Mouse (Mus musculus): ENCODE data around the gene Vps45. TPM values are rescaled to one million over a fixed set of nuclear protein-coding genes. Genes with fewer than 3 reads are reported as not detected.
"Not testable (repeated sequence)": the region's sequence is repeated elsewhere in the genome, so short reads cannot be mapped to it uniquely, and the experiment has no call there.

Vps45 gene
- polyA plus RNA-seq, 1 experiment, result 6.1 TPM

GRCm38 (mm10) chr3:95954648-95955173, 103.6 kb downstream of the Vps45 start:
- WGBS, result 90% methylated on average over 12 of the region's 12 CpGs
- not testable (repeated sequence) for DNase-seq (ENCODE audit: low read depth, low spot score)

DNA sequence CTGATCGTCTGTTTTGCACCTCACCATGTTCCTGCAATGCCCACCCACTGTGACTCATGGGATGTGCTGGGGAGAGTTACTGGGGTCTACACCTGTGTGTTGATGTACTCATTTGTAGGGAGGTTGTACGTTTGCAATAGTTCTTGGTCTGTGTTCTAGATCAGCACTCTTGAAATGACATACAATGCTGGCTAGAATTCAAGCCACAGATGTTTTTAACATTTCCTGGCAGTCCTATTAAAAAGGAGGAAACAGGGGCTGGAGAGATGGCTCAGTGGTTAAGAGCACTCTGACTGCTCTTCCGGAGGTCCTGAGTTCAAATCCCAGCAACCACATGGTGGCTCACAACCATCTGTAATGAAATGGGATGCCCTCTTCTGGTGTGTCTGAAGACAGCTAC, 104.7 kb downstream of the Vps45 start:
- no peak for DNase-seq (ENCODE audit: low read depth, low spot score)
- 63% methylated on average over 3 of the region's 3 CpGs for WGBS

GRCm38 (mm10) chr3:95953023-95953422, 105.2 kb downstream of the Vps45 start:
- DNase-seq (ENCODE audit: low read depth, low spot score), result no peak

GRCm38 (mm10) chr3:95951566-95951965, 106.7 kb downstream of the Vps45 start:
- WGBS, result 56% methylated on average over 12 of the region's 12 CpGs
- not testable (repeated sequence) for DNase-seq (ENCODE audit: low read depth, low spot score)

DNA sequence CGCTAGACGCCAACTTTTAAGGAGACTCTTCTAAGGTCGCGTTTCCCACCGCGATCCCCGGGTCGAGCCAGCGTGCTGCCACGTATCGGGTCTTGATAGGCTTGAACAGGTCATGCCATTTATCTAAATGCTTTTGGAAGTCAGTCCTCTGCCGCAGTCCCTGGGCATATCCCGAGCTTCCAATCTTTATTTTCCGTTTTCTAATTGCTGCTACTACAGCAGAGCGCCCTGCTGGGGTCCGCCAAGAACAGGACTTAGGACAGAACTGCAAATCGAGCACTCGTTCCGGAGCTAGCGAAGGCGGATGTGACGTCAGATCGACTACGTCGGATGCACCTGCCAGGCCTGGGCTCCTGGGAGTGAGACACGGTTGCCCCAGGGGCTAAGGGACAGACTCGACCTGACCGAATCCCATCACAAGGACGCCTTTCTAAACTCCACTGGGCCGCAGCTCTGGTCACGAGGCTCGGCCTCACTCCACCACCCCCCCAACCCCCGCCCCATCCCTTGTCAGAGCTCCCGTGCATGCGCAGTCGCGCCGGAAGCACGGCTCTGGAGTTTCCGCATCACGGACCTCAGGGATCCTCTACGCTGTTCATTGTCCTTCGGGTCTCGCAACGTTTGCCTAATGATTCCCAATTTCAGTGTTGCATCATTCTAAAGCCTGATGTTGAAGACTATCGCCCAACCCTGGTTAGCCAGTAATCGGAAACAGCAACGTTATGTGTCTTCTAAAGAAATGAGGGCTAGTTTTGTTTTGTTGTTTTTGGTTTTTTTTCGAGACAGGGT, 107.3 kb downstream of the Vps45 start:
- WGBS, result under 1% methylated on average over 49 of the region's 49 CpGs
- peak; percentile 70 for DNase-seq (ENCODE audit: low read depth, low spot score)

Other genes starting within 250 kb of the Vps45 start
- gene Rprd2, start 239.6 kb downstream of the Vps45 start, polyA plus RNA-seq (2012; rRNA removed), result 8.4 and 13.5 TPM in 2 replicates
- gene Prpf3, start 202.6 kb downstream of the Vps45 start, polyA plus RNA-seq (2012; rRNA removed), result 16.3 and 22.9 TPM in 2 replicates
- 98.0 and 112 TPM in 2 replicates for gene Mrps21, start 186.9 kb downstream of the Vps45 start, polyA plus RNA-seq (2012; rRNA removed)
- gene Ciart, start 176.2 kb downstream of the Vps45 start, polyA plus RNA-seq (2012; rRNA removed), result 1.0 and 1.1 TPM in 2 replicates
- 5.6 and 6.5 TPM in 2 replicates for gene BC028528, start 166.5 kb downstream of the Vps45 start, polyA plus RNA-seq (2012; rRNA removed)
- 172 and 175 TPM in 2 replicates for gene Aph1a, start 164.5 kb downstream of the Vps45 start, polyA plus RNA-seq (2012; rRNA removed)
- gene Car14, start 153.8 kb downstream of the Vps45 start, polyA plus RNA-seq (2012; rRNA removed), result 2.5 and 3.0 TPM in 2 replicates
- gene Anp32e, start 129.2 kb downstream of the Vps45 start, polyA plus RNA-seq (2012; rRNA removed), result 13.8 and 18.8 TPM in 2 replicates
- gene Plekho1, start 62.5 kb downstream of the Vps45 start, polyA plus RNA-seq (2012; rRNA removed), result 49.7 and 54.9 TPM in 2 replicates
- gene Otud7b, start 46.1 kb upstream of the Vps45 start, polyA plus RNA-seq (2012; rRNA removed), result 5.7 and 8.9 TPM in 2 replicates
- gene Mtmr11, start 103.5 kb upstream of the Vps45 start, polyA plus RNA-seq (2012; rRNA removed), result 60.8 and 66.6 TPM in 2 replicates
- gene Sf3b4, start 113.9 kb upstream of the Vps45 start, polyA plus RNA-seq (2012; rRNA removed), result 48.8 and 56.1 TPM in 2 replicates
- 2.0 TPM in 2 replicates for gene Sv2a, start 122.7 kb upstream of the Vps45 start, polyA plus RNA-seq (2012; rRNA removed)
- 45.2 and 47.6 TPM in 2 replicates for gene Bola1, start 161.2 kb upstream of the Vps45 start, polyA plus RNA-seq (2012; rRNA removed)
- gene Hist2h2ab, start 161.4 kb upstream of the Vps45 start, polyA plus RNA-seq (2012; rRNA removed), result 1.5 and 4.1 TPM in 2 replicates
- 14.8 and 16.9 TPM in 2 replicates for gene Hist2h2ac, start 162.4 kb upstream of the Vps45 start, polyA plus RNA-seq (2012; rRNA removed)
- gene Hist2h2be, start 162.7 kb upstream of the Vps45 start, polyA plus RNA-seq (2012; rRNA removed), result 2.8 and 3.7 TPM in 2 replicates
- 49.8 and 65.9 TPM in 2 replicates for gene Hist2h3c2, start 180.7 kb upstream of the Vps45 start, polyA plus RNA-seq (2012; rRNA removed)
- 68.4 and 101 TPM in 2 replicates for gene Hist2h2aa2, start 181.8 kb upstream of the Vps45 start, polyA plus RNA-seq (2012; rRNA removed)
- 112 and 147 TPM in 2 replicates for gene Hist2h2aa1, start 187.0 kb upstream of the Vps45 start, polyA plus RNA-seq (2012; rRNA removed)
- gene Hist2h3c1, start 188.2 kb upstream of the Vps45 start, polyA plus RNA-seq (2012; rRNA removed), result not detected in 2 replicates
- 5.8 and 5.9 TPM in 2 replicates for gene Hist2h4, start 204.8 kb upstream of the Vps45 start, polyA plus RNA-seq (2012; rRNA removed)
- 62.7 and 75.7 TPM in 2 replicates for gene Hist2h3b, start 210.2 kb upstream of the Vps45 start, polyA plus RNA-seq (2012; rRNA removed)
- 11.8 and 17.3 TPM in 2 replicates for gene Hist2h2bb, start 211.3 kb upstream of the Vps45 start, polyA plus RNA-seq (2012; rRNA removed)
- gene Fcgr1, start 235.5 kb upstream of the Vps45 start, polyA plus RNA-seq (2012; rRNA removed), result 4.6 and 5.6 TPM in 2 replicates